Mouse (Mus musculus) hindbrain, embryonic 12.5 days (tissue): ENCODE data around the gene Tmem9. TPM values are rescaled to one million over a fixed set of nuclear protein-coding genes. Genes with fewer than 3 reads are reported as not detected.
A peak's percentile ranks its signal among the peaks of the same experiment; 100 is the strongest.

Source experiments
- ATAC-seq: fragments of 200-750 bp; cut with Nextera tagmentation; 2 replicates; pipeline ENCODE4 v1.8.0; 2017; ENCODE audit warnings: moderate TSS enrichment; ENCODE audit not compliant: low FRiP score
- H3K27ac ChIP-seq: fragments of 300-500 bp; sonication (generic); 2 replicates; pipeline ENCODE4 v1.5.1; 2016; ENCODE audit warnings: mild to moderate bottlenecking
- H3K27me3 ChIP-seq: fragments of 300-500 bp; sonication (generic); 2 replicates; pipeline ENCODE4 v1.6.1; 2016; ENCODE audit warnings: mild to moderate bottlenecking
- H3K36me3 ChIP-seq: fragments of 300-500 bp; sonication (generic); 2 replicates; pipeline ENCODE4 v1.6.1; 2016; ENCODE audit warnings: mild to moderate bottlenecking
- H3K4me1 ChIP-seq: fragments of 300-500 bp; sonication (generic); 2 replicates; pipeline ENCODE4 v1.6.1; 2016
- H3K4me2 ChIP-seq: fragments of 300-500 bp; sonication (generic); replicated peaks from 2 replicates; pipeline ENCODE4 v1.6.1; 2016; ENCODE audit warnings: mild to moderate bottlenecking
- H3K4me3 ChIP-seq: fragments of 300-500 bp; sonication (generic); 2 replicates; pipeline ENCODE4 v1.5.1; 2016; ENCODE audit warnings: mild to moderate bottlenecking
- H3K9ac ChIP-seq: fragments of 300-500 bp; sonication (generic); 2 replicates; pipeline ENCODE4 v1.6.1; 2016; ENCODE audit warnings: mild to moderate bottlenecking, moderate library complexity
- H3K9me3 ChIP-seq: fragments of 300-500 bp; sonication (generic); replicated peaks from 2 replicates; pipeline ENCODE4 v1.6.1; 2016; ENCODE audit warnings: mild to moderate bottlenecking
- WGBS: fragments of 180-500 bp; shearing (Covaris S2); methylation state at CpG from one replicate; pipeline ENCODE4 v1.1.7; 2016; 5-methylcytosine and 5-hydroxymethylcytosine counted together
- polyA plus RNA-seq: library from polyadenylated mRNA; unstranded; fragments of >200 nt; fragmentation: Nextera tagmentation; extraction: Ambion mirVana; gene quantifications from 2 replicates; pipeline ENCODE4 v1.2.1, GENCODE M21; 2016

Tmem9 gene
- polyA plus RNA-seq, 1 experiment from 2014 or later = 141 TPM

GRCm38 (mm10) chr1:136001438-136001837 lies 6.5 kb upstream of the Tmem9 start:
- Histone ChIP-seq H3K4me3 (no peak overlapping the region), H3K27me3 (peaks cover 5% of the 10 kb centered on the region), H3K36me3 (no peaks in the 10 kb centered on the region), H3K4me2 (no peak overlapping the region), H3K27ac (no peak overlapping the region), H3K9me3 (no peaks in the 10 kb centered on the region), H3K4me1 (no peaks in the 10 kb centered on the region), H3K9ac (no peak overlapping the region)
- 93% methylated on average over 2 of the region's 2 CpGs for WGBS
- no peak for ATAC-seq

GRCm38 (mm10) chr1:136006292-136006748 lies 1.6 kb upstream of the Tmem9 start, which contains the start of gene Igfn1:
Igfn1 (minus strand) TSS chr1:136006342.
- Histone ChIP-seq H3K27ac (no peak within 1 kb of the TSS), H3K4me2 (peak within 1 kb of the TSS; percentile 52), H3K4me3 (no peak within 1 kb of the TSS; the same call in 1 of the 2 replicates), H3K9me3 (no peaks in the 10 kb centered on the region), H3K36me3 (no peaks in the 10 kb centered on the region), H3K27me3 (peaks cover 27% of the 10 kb centered on the region), H3K9ac (no peak within 1 kb of the TSS), H3K4me1 (peaks cover 11% of the 10 kb centered on the region)
- no peak for ATAC-seq
- WGBS = 83% methylated on average over 3 of the region's 3 CpGs

DNA sequence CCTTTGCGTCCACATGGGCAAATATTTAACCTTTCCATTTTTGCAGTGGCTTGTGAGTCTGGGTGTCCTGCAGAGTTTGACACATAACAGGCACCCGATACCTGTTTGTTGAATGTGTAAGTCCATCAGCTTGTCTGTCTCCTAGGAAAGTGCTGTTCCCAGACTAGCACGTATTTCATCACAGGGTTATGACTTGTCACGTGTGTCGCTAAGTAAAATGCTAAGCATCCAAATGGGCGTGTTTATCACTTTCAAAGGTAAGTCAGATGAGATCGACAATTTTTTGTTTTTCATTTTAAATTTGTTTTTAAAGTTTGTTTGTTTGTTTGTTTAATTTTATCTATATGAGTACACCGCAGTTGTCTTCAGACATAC lies 196 bp downstream of the Tmem9 start:
- Histone ChIP-seq H3K9ac (no peak overlapping the region), H3K27me3 (peaks cover 27% of the 10 kb centered on the region), H3K9me3 (no peaks in the 10 kb centered on the region), H3K4me1 (peaks cover 11% of the 10 kb centered on the region), H3K36me3 (no peaks in the 10 kb centered on the region), H3K27ac (no peak overlapping the region), H3K4me2 (peak overlapping the region; percentile 52), H3K4me3 (peak overlapping the region; percentile 38)
- WGBS = 23% methylated on average over 8 of the region's 8 CpGs
- peak; percentile 2; the same call in 1 of the 2 replicates for ATAC-seq

- Histone ChIP-seq H3K9me3 (no peaks in the 10 kb centered on the region), H3K27ac (no peak overlapping the region), H3K36me3 (no peaks in the 10 kb centered on the region), H3K4me1 (peaks cover 11% of the 10 kb centered on the region), H3K4me2 (no peak overlapping the region), H3K4me3 (no peak overlapping the region), H3K9ac (no peak overlapping the region), H3K27me3 (peaks cover 27% of the 10 kb centered on the region)
- no peak for ATAC-seq
- 86% methylated on average over 4 of the region's 4 CpGs for WGBS
These were observed 2.3 kb downstream of the Tmem9 start for GRCm38 (mm10) chr1:136010247-136010646.

DNA sequence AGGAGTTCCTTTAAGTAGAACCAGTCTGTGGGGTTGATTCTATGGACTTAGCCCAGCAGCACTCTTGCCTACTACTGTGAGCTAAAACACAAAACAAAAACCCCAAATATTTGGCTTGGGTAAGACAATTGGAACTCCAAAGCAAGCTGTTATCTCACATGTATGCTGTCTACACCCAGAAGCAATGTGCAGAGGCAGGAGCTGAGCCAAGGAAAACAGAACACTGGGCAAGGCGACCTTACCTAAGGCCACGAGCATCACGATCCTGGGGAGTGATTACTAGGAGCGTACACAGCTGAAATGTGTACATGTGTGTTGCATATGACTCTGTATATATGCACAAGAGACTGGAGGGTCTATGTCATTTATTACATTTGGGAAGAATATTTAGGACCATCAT lies 5.6 kb downstream of the Tmem9 start:
- no peaks in the 10 kb centered on the region for H3K9me3 ChIP-seq
- H3K4me3 ChIP-seq = no peak overlapping the region
- H3K27me3 ChIP-seq = 0 out of 2 replicates have a peak, but pooled peaks cover 7% of the 10 kb centered on the region
- peaks cover 4% of the 10 kb centered on the region for H3K4me1 ChIP-seq
- no peak overlapping the region for H3K9ac ChIP-seq
- H3K27ac ChIP-seq = no peak overlapping the region
- H3K4me2 ChIP-seq = no peak overlapping the region
- no peak for ATAC-seq
- H3K36me3 ChIP-seq = no peaks in the 10 kb centered on the region
- 85% methylated on average over 4 of the region's 4 CpGs for WGBS

DNA sequence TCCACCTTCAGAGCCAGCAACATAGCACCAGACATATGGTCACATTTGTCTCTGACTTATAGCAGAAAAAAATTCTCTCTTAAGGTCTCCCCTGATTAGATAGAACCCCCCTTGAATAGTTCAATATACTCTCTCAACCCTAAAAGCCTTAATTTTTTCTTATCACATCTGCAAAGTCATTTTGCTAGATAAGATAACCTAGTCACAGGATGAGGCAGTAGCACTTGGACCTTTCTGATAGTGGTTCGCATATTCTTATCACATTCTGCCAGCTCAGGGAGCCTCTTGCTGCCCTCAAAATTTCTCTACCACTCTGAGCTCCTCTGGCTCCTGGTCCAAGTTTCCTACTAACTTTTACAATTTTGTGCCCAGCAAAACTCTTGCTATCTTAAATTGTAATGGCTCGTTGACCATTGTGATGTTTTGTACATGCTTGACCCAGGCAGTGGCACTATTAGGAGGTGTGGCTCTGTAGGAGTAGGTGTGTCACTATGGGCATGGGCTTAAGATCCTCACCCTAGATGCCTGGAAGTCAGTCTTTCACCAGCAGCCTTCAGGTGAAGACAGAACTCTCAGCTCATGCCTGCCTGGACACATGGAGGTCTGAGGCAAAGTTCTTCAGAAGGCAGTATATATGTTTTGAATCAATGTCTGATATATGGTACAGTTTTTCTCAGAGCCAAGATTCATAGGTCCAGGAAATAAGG lies 7.0 kb downstream of the Tmem9 start:
- Histone ChIP-seq H3K4me3 (no peak overlapping the region), H3K4me2 (no peak overlapping the region), H3K4me1 (peaks cover 15% of the 10 kb centered on the region), H3K27me3 (no peaks in the 10 kb centered on the region), H3K36me3 (no peaks in the 10 kb centered on the region), H3K9me3 (no peaks in the 10 kb centered on the region), H3K9ac (no peak overlapping the region), H3K27ac (no peak overlapping the region)
- WGBS = 77% methylated on average over 2 of the region's 2 CpGs
- ATAC-seq = no peak

GRCm38 (mm10) chr1:136017307-136017706 lies 9.4 kb downstream of the Tmem9 start:
- Histone ChIP-seq H3K9ac (no peak overlapping the region), H3K36me3 (peaks cover 16% of the 10 kb centered on the region), H3K4me2 (0 out of 2 replicates have a peak overlapping the region, but pooled peaks have one; percentile 9), H3K9me3 (no peaks in the 10 kb centered on the region), H3K27ac (no peak overlapping the region), H3K4me3 (no peak overlapping the region), H3K27me3 (no peaks in the 10 kb centered on the region), H3K4me1 (peaks cover 15% of the 10 kb centered on the region)
- 77% methylated on average over 2 of the region's 2 CpGs for WGBS
- ATAC-seq = peak; percentile 64

- H3K27me3 ChIP-seq = no peaks in the 10 kb centered on the region
- H3K4me3 ChIP-seq = peak overlapping the region; percentile 72
- H3K9ac ChIP-seq = peak overlapping the region; percentile 85
- H3K27ac ChIP-seq = peak overlapping the region; percentile 78
- H3K4me2 ChIP-seq = peak overlapping the region; percentile 89
- H3K36me3 ChIP-seq = peaks cover 22% of the 10 kb centered on the region
- ATAC-seq = peak; percentile 99
- H3K4me1 ChIP-seq = peaks cover 15% of the 10 kb centered on the region
- 0% methylated on average over 22 of the region's 22 CpGs for WGBS
- no peaks in the 10 kb centered on the region for H3K9me3 ChIP-seq
These were observed 10.0 kb downstream of the Tmem9 start for GRCm38 (mm10) chr1:136017907-136018313.

GRCm38 (mm10) chr1:136018390-136019189 lies 10.6 kb downstream of the Tmem9 start:
- WGBS = 7% methylated on average over 24 of the region's 24 CpGs
- Histone ChIP-seq H3K27ac (peak overlapping the region; percentile 78), H3K9me3 (no peaks in the 10 kb centered on the region), H3K4me1 (peaks cover 15% of the 10 kb centered on the region), H3K9ac (peak overlapping the region; percentile 85), H3K4me3 (peak overlapping the region; percentile 72), H3K27me3 (no peaks in the 10 kb centered on the region), H3K4me2 (peak overlapping the region; percentile 89), H3K36me3 (peaks cover 27% of the 10 kb centered on the region)
- ATAC-seq = peak; percentile 66

DNA sequence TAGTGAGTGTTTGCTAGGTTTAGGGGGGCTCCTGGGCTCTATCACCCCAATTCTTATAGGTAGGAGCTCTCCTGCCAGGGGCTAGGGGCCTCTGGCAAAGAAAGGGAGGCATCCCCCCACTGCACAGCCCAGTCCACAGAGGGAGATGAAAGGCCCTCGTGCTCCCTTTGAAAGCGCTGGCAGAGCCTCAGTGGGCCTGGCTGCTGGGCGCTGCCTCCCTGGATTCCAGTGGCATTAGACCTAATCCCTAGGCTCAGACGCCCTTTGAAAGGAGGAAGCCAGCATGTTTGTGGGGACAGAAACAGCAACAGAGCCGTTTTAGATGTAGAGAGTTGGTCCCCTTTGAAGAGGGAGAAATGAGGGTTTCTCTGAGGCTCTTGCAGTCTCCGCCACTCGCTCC lies 22.3 kb downstream of the Tmem9 start:
- H3K4me2 ChIP-seq = no peak overlapping the region
- no peak for ATAC-seq
- H3K27me3 ChIP-seq = no peaks in the 10 kb centered on the region
- peaks cover 98% of the 10 kb centered on the region for H3K36me3 ChIP-seq
- H3K27ac ChIP-seq = no peak overlapping the region
- WGBS = 68% methylated on average over 7 of the region's 7 CpGs
- H3K9ac ChIP-seq = no peak overlapping the region
- no peaks in the 10 kb centered on the region for H3K4me1 ChIP-seq
- H3K4me3 ChIP-seq = no peak overlapping the region
- no peaks in the 10 kb centered on the region for H3K9me3 ChIP-seq

- H3K36me3 ChIP-seq = peaks cover 90% of the 10 kb centered on the region
- ATAC-seq = no peak
These were observed 23.7 kb downstream of the Tmem9 start for GRCm38 (mm10) chr1:136031697-136032096.

GRCm38 (mm10) chr1:136032961-136033360 lies 25.0 kb downstream of the Tmem9 start:
- Histone ChIP-seq H3K4me2 (no peak overlapping the region), H3K27ac (no peak overlapping the region), H3K4me1 (no peaks in the 10 kb centered on the region), H3K9ac (no peak overlapping the region), H3K36me3 (peaks cover 77% of the 10 kb centered on the region), H3K4me3 (no peak overlapping the region), H3K27me3 (no peaks in the 10 kb centered on the region), H3K9me3 (no peaks in the 10 kb centered on the region)
- 75% methylated on average over 7 of the region's 7 CpGs for WGBS
- no peak for ATAC-seq

More at GRCm38 (mm10) chr1:136031697-136032096, 23.7 kb downstream of the Tmem9 start:
- Histone ChIP-seq H3K9ac (no peak overlapping the region), H3K4me2 (no peak overlapping the region), H3K27ac (no peak overlapping the region), H3K27me3 (no peaks in the 10 kb centered on the region), H3K4me3 (no peak overlapping the region), H3K4me1 (no peaks in the 10 kb centered on the region), H3K9me3 (no peaks in the 10 kb centered on the region)
- 87% methylated on average over 6 of the region's 8 CpGs for WGBS
